Mouse (Mus musculus): ENCODE measurements at regions not wholly inside any gene's neighbourhood (a gene's known extent, or its start where the extent isn't known, plus 50 kb on each side); places are given as distances from the start of the nearest gene placed in this dataset.

DNA sequence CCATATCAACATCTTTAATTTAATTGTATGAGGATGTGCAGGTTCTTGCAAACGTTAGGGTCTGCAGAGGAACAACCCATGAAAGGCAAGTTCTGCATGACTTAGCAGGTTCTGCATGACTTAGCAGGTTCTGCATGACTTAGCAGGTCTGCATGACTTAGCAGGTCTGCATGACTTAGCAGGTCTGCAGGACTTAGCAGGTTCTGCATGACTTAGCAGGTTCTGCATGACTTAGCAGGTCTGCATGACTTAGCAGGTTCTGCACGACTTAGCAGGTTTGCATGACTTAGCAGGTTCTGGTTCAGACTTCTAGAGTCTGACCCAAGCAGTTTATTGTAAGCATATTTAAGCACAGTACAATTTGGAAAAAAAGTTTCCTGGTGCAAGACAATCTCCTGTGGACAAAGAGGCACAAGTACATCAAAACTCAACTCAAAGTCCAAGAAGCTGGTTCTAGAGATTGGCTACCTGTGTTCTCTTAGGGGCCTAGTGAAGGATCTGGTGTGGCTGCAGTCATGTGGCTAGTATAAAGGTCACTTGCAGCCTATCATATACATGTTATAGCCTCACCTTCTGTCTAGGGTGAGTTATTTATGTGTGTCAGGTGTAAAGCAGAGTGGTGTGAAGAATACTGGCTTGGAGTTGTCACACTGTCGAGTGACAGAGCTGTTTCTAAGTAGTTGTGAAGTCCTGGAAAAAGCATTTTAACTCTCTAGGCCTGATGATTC, 50.5 kb upstream of the Prdx6 start:
- DNase-seq (ENCODE audit: low spot score in 2 of 2): peak in 1 of 2 experiments; percentile 11

DNA sequence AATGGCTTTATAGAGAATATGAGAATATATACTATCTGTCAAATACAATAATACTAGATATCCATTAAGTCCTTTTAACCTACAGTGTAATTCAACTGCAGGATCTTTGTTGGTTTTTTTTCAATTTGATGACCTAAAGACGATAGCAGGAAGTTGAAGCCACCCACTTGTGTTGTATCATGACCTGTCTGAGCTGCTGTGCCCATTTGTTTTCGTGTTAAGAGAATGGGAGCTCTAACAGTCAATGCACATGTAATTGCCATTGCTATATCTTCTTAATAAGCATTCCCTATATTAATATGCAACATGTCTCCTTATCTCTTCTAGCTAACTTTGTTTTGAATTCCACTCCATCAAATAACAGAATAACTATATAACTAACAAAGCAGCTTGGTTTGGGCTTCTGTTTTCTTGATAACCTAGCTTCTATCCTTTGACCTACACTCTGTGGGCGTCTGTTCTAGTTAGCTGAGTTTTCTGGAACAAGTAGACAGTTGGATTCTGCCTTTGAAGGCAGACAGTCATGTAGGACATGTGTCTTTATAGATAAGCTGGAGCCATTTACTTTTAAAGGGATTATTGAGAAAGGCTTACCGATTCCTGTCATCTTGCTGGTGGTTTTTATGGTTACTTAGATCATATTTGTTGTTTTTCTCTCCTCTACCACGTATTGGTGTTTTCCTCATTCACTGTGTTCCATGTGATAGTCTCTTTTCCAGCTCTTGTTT, 55.9 kb upstream of the Prdx6 start:
- DNase-seq (ENCODE audit: low spot score in 2 of 2): no peak

DNA sequence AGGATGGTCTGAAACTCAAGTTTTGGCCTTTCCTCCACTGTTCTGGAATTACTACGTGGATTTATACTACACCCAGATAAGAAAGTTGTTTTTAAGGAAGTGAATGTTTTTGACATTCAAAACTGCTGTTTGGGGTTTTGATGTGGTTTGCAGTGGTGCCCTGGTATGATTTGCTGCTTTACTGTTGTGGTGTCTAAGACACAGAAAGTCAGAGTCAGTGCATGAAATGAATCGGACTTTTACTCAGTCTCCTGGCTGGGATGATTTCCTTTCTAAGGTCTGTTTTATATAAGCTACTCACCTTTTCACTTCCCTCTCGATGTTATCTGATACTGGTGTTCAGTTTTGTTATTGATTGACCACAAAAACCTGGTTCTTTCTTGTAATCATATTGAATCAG, 58.2 kb upstream of the Prdx6 start:
- no peak for DNase-seq (ENCODE audit: low spot score in 2 of 2)

DNA sequence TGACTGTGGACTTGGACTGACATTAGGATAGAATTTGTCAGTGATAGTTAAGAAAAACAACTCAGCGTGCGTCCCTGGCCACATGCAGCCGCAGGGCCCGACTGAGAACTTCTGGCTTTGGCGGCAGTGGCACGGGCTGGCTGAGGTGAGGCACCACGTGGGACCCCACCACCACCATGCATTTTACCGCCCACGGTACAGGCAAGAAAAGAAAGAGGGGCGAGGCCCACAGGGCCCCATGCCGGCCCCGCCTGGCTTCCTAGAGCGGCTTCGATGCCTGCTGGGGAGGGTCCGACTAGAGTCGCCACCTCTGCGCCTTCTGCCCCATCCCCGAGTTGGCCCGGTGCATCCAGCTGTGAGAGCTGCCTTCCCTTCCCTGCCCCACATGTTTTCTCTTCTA, 63.1 kb upstream of the Prdx6 start:
- no peak for DNase-seq (ENCODE audit: low spot score in 2 of 2)

- DNase-seq (ENCODE audit: low spot score in 2 of 2): no peak
Measured at GRCm38 (mm10) chr1:161321675-161322074, 70.7 kb upstream of the Prdx6 start.

GRCm38 (mm10) chr1:161329218-161329617, 66.0 kb upstream of the Tnfsf4 start:
- no peak for DNase-seq (ENCODE audit: low spot score in 2 of 2)

DNA sequence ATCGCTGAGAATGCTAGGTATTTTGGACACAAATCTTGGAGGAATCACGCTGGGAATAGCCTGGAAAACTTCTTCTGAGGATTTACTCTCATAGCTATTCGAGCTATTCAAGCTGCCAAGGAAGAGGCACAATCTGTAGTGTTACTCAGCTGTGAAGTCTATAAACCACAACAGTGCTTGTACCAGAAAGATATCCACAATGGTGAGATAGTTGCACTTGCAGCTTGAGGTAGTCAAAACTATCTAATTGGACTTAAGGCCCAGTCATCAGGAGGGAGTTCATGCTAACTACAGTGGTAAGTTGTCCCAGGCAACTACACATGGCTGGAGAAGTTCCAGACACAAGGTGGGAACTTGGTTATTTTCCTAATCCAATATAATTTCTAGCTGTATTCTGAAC, 62.1 kb upstream of the Tnfsf4 start:
- no peak for DNase-seq (ENCODE audit: low spot score in 2 of 2)

GRCm38 (mm10) chr1:161345111-161345510, 50.1 kb upstream of the Tnfsf4 start:
- DNase-seq (ENCODE audit: low spot score in 2 of 2): no peak
